Mouse (Mus musculus) thymus, adult 2 months (tissue): ENCODE results near the gene Tsku. TPM values are rescaled to one million over a fixed set of nuclear protein-coding genes. Genes with fewer than 3 reads are reported as not detected.

Experiments used
- DNase-seq: peaks from one replicate; pipeline ENCODE4 v3.0.0; 2021
- H3K27ac ChIP-seq: fragments of 200-500 bp; 2 replicates; pipeline ENCODE4 v1.5.1; 2012; ENCODE audit warnings: low read length, control low read depth; ENCODE audit not compliant: control insufficient read depth, insufficient read depth
- H3K27me3 ChIP-seq: fragments of 200-500 bp; 2 replicates; pipeline ENCODE4 v1.6.1; 2012; ENCODE audit warnings: mild to moderate bottlenecking, low read length, moderate library complexity, mixed read lengths; ENCODE audit not compliant: control insufficient read depth, insufficient read depth
- H3K36me3 ChIP-seq: fragments of 200-500 bp; 2 replicates; pipeline ENCODE4 v1.6.1; 2012; ENCODE audit warnings: mild to moderate bottlenecking, low read length, moderate library complexity; ENCODE audit not compliant: control insufficient read depth, insufficient read depth
- H3K4me1 ChIP-seq: fragments of 200-500 bp; replicated peaks from 2 replicates; pipeline ENCODE4 v1.6.1; 2012; ENCODE audit warnings: low read length; ENCODE audit not compliant: control insufficient read depth, insufficient read depth
- H3K4me3 ChIP-seq: fragments of 200-500 bp; 2 replicates; pipeline ENCODE4 v1.5.1; 2012; ENCODE audit warnings: mild to moderate bottlenecking, low read length, control low read depth, moderate library complexity; ENCODE audit not compliant: control insufficient read depth, insufficient read depth
- CTCF ChIP-seq: fragments of 200-500 bp; IDR thresholded peaks from 2 replicates; pipeline ENCODE4 v1.5.1; 2012; ENCODE audit warnings: mild to moderate bottlenecking, control low read depth, low read length, moderate library complexity, borderline replicate concordance; ENCODE audit not compliant: control insufficient read depth, poor library complexity, insufficient read depth; ENCODE audit errors: extremely low read depth
- POLR2A ChIP-seq: fragments of 200-500 bp; IDR thresholded peaks from 2 replicates; pipeline ENCODE4 v1.6.1; 2012; ENCODE audit warnings: mild to moderate bottlenecking, low read length, control low read depth, moderate library complexity; ENCODE audit not compliant: control insufficient read depth, poor library complexity, insufficient read depth; ENCODE audit errors: extremely low read depth
- WGBS: fragments of 180-500 bp; shearing (Covaris S2); methylation state at CpG from one replicate; pipeline ENCODE4 v1.1.7; 2018; 5-methylcytosine and 5-hydroxymethylcytosine counted together
- polyA plus RNA-seq: library from polyadenylated mRNA; depleted of rRNA; stranded (reverse); fragments of >200 nt; gene quantifications from 2 replicates; pipeline ENCODE4 v1.2.3, GENCODE M21; 2012

The Tsku gene
- polyA plus RNA-seq, 1 experiment: 11.1 TPM

DNA sequence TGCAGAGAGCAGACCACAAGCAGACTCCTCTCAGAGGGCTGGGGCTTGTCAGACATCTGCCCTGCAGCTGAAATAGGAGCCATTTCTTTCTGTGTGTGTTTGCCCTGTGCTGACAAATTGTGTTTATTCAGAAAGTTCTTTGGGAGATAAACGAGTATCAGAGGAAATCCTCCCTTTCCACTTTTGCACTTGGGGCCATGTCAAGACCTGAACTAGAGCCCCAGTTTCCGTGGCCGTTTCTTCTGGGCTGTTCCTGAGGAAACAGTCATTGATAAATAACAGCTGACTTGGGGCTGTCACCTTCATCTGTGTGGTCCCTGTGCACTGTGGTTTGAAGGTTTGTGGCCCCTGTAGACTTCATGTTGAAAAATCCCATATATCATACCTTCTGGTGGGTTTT lies 29.2 kb downstream of the Tsku start:
- no peak for DNase-seq
- 52% methylated on average over 3 of the region's 3 CpGs for WGBS
- Histone ChIP-seq H3K27ac (no peak overlapping the region), H3K36me3 (no peaks in the 10 kb centered on the region), H3K4me1 (no peaks in the 10 kb centered on the region), H3K4me3 (no peak overlapping the region), H3K27me3 (no peaks in the 10 kb centered on the region)
- TF ChIP-seq POLR2A: no peak
- no peak for TF ChIP-seq CTCF

DNA sequence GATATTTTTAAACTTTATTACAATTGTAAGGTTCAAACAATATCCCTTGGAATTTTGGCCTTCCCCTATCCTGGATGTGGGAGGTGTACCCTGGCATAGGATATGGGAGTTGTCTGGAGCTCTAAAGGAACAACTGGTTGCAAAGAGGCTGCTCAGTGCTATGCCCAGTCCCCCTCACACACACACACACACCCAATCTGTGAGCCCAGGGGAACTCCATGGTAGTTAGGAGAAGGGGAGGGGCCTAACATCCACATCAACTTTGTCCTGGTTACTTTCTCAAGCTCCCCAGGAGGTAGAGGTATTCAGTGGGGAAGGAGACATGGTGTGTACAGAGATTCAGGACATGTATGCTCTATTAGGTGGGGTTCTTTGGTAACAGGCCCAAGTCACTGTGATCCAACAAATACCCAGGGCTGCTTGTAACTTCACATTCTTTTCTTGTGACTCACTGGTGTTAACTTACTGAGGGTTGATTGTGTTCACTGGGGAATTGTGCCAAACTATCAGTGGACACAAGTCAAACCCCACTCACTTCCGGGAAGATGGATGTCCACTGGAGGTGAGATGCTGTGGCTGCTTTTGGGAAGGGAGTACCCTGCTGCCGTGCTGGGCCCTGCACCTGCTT lies 30.6 kb downstream of the Tsku start:
- TF ChIP-seq POLR2A (no peak), CTCF (no peak)
- H3K4me1 ChIP-seq: no peaks in the 10 kb centered on the region
- H3K27ac ChIP-seq: no peak overlapping the region
- H3K27me3 ChIP-seq: no peaks in the 10 kb centered on the region
- WGBS: 91% methylated on average over 2 of the region's 2 CpGs
- H3K4me3 ChIP-seq: no peak overlapping the region
- H3K36me3 ChIP-seq: no peaks in the 10 kb centered on the region
- DNase-seq: no peak

DNA sequence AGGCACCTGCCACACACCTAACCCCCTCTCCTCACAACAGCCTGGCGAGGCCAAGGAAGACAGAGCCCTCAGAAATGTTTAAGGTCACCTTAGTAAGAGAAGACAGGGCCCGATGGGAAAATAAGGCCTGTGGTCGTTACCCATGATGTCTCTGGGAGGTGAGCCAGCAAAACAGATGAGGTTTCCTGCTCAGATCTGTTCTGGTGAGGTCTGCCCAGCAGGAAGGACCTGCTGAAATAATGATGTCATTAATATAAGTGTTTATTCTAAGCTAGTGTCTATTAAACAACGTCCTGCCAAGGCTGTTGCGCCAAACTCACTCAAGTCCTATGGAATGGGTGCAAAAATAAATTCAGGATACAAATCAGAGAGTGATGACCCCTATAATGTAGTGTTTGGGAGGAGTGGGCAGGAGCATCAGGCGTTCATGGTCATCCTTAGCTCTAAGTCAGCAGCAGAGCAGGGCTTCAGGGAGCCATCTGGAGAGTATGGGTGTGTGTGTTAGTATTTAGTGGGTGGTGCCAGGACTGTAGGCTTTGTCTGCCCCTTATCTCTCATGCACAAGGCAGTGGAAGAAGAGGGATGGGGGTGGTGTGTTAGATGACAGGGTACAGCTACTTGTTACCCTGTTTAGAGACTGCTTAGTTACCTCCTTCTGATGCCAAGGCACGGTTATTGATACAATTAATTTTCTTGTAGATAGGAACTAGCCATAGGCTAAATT lies 31.3 kb downstream of the Tsku start:
- TF ChIP-seq POLR2A: no peak
- 66% methylated on average over 7 of the region's 7 CpGs for WGBS
- no peaks in the 10 kb centered on the region for H3K36me3 ChIP-seq
- no peak for DNase-seq
- no peak overlapping the region for H3K27ac ChIP-seq
- H3K4me1 ChIP-seq: no peaks in the 10 kb centered on the region
- no peaks in the 10 kb centered on the region for H3K27me3 ChIP-seq
- H3K4me3 ChIP-seq: no peak overlapping the region

DNA sequence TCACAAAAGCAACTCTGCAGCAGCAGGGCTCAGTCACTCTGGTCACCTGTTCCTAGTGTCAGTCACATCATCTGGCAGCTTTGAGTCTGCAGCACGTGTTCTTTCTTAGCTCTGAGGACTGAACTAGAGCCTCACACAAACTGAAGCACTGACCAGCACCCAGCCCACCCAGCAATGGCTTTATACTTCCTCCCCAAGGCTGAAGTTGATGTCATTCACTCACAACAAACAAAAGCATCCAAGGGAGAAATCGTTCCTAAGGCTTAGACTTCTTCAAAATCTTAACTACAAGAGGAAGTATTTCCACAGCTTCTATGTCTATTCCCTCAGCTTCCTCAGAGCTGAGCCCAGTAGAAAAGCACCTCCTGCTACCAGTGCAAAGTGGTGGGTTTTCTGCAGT lies 32.8 kb downstream of the Tsku start:
- no peak for TF ChIP-seq CTCF
- no peak for TF ChIP-seq POLR2A
- Histone ChIP-seq H3K4me1 (no peaks in the 10 kb centered on the region; the same call in 1 of the 2 replicates), H3K27me3 (no peaks in the 10 kb centered on the region), H3K4me3 (no peak overlapping the region), H3K36me3 (no peaks in the 10 kb centered on the region), H3K27ac (no peak overlapping the region)
- no peak for DNase-seq
- 54% methylated on average over 2 of the region's 2 CpGs for WGBS

DNA sequence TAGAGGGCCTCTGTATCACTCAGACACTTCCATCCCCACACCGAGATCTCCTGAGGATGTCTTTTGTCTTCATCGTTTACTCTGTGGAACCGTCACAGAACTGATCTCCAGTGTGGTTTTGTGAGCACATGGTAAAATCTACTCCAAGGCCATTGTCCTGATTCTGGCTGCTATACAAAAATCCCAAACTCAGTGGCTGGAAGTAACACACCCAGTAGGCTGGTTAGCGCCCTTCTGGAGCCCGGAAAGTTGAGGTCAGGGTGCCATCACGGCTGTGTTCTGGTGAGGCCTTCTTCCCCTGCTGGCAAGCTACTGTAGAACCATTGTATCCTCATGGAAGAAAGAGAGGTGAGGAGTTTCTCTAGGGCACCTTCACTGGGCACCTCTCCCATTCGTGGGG lies 35.1 kb downstream of the Tsku start:
- Histone ChIP-seq H3K4me1 (no peaks in the 10 kb centered on the region; the same call in 1 of the 2 replicates), H3K27ac (no peak overlapping the region), H3K27me3 (no peaks in the 10 kb centered on the region), H3K4me3 (no peak overlapping the region), H3K36me3 (no peaks in the 10 kb centered on the region)
- TF ChIP-seq POLR2A: no peak
- TF ChIP-seq CTCF: no peak
- 86% methylated on average over 7 of the region's 7 CpGs for WGBS
- no peak for DNase-seq

DNA sequence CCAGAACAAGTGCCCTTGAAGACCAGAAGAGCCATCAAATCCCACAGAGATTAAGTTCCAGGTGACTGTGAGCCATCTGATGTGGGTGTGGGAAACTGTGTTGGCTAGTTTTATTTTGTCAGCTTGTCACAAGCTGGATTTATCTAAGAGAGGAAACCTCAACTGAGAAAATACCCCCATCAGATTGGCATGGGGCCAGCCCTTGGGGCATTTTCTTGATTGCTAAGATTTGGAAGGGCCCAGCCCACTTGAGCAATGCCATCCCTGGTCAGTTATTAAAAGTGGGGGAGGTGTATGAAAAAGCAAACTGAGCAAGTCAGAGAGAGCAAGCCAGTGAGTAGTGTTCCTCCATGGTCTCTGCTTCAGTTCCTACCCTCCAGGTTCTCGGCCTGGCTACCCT lies 36.9 kb downstream of the Tsku start:
- Histone ChIP-seq H3K27ac (no peak overlapping the region), H3K27me3 (no peaks in the 10 kb centered on the region), H3K36me3 (no peaks in the 10 kb centered on the region), H3K4me3 (no peak overlapping the region), H3K4me1 (no peaks in the 10 kb centered on the region; the same call in 1 of the 2 replicates)
- 82% methylated on average over 1 of the region's 1 CpGs for WGBS
- DNase-seq: no peak
- TF ChIP-seq POLR2A (no peak), CTCF (no peak)
